Mouse (Mus musculus) small intestine, adult 2 months (tissue): Measurements from ENCODE around the gene Ube3a.

Experiments used
- CTCF ChIP-seq: fragments of 200-500 bp; IDR thresholded peaks from 2 replicates; pipeline ENCODE4 v1.5.1; 2012; ENCODE audit warnings: low read depth, mild to moderate bottlenecking, control low read depth, inconsistent platforms, low read length, moderate library complexity, mixed read lengths; ENCODE audit not compliant: insufficient replicate concordance, insufficient read length; ENCODE audit errors: extremely low read depth
- POLR2A ChIP-seq: fragments of 200-500 bp; IDR thresholded peaks from 2 replicates; pipeline ENCODE4 v1.6.1; 2012; ENCODE audit warnings: low read depth, mild to moderate bottlenecking, control low read depth, inconsistent platforms, low read length, moderate library complexity

- TF ChIP-seq POLR2A (no peak), CTCF (no peak)
Observed at GRCm38 (mm10) chr7:59312576-59312975, 84.0 kb downstream of the Ube3a start.
